Mouse (Mus musculus) G1E (cell line): ENCODE measurements at regions not wholly inside any gene's neighbourhood (a gene's known extent, or its start where the extent isn't known, plus 50 kb on each side); places are given as distances from the start of the nearest gene placed in this dataset.

Experiments
- CTCF ChIP-seq: IDR thresholded peaks from 2 replicates; pipeline ENCODE4 v1.5.1; 2012; ENCODE audit warnings: low read depth, low read length, inconsistent platforms, mixed read lengths
- GATA1 ChIP-seq: IDR thresholded peaks from 2 replicates; pipeline ENCODE4 v1.6.1; 2012; ENCODE audit warnings: borderline replicate concordance, low read length, inconsistent platforms, mixed read lengths

- TF ChIP-seq CTCF, result no peak
- no peak for TF ChIP-seq GATA1
Observed at GRCm38 (mm10) chr15:5646673-5647072, 402.7 kb upstream of the Ptger4 start.
